Mouse (Mus musculus): ENCODE measurements around the gene Gpr146. TPM values are rescaled to one million over a fixed set of nuclear protein-coding genes. Genes with fewer than 3 reads are reported as not detected.
A peak's percentile ranks its signal among the peaks of the same experiment; 100 is the strongest.

The Gpr146 gene
- polyA plus RNA-seq, 1 experiment from 2014 or later = 4.0 TPM

- Histone ChIP-seq H3K4me3 (ENCODE audit: low read length) (no peak overlapping the region), H3K27ac (ENCODE audit: low read depth, low read length) (no peak overlapping the region), H3K9ac (ENCODE audit: low read depth, low read length) (no peak overlapping the region), H3K4me1 (ENCODE audit: control insufficient read depth, insufficient read depth, low read depth, low read length) (peaks cover 27% of the 10 kb centered on the region), H3K9me3 (ENCODE audit: control insufficient read depth, low read length) (no peaks in the 10 kb centered on the region), H3K4me2 (ENCODE audit: low read length) (no peak overlapping the region), H3K27me3 (replicated peaks; ENCODE audit: control insufficient read depth, insufficient read depth, low read length) (no peaks in the 10 kb centered on the region), H3K36me3 (ENCODE audit: control insufficient read depth, insufficient read depth, low read length) (no peaks in the 10 kb centered on the region)
- ATAC-seq = no peak
- 90% methylated on average over 9 of the region's 9 CpGs for WGBS
Observed at GRCm38 (mm10) chr5:139427001-139427400, 49.5 kb downstream of the Gpr146 start.

DNA sequence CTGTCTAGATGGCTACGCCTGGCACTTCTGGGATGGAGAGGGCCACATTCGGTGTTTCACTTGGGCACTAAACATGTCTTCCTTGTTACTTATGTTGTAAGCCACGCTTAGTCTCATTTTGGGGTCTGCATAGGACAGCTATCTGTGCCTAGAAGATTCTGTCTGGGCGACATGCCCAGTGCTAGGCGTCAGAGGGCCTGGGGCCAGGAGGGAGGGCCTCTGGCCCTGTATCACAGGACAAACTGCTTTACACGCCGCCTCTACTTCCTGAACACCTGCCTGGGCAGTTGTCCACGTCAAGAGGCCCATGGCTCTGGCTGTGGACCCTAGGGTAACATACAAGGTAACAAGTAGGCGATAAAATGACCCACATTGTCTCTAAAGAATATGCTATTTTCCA, 50.5 kb downstream of the Gpr146 start:
- H3K9me3 ChIP-seq (ENCODE audit: control insufficient read depth, low read length) = no peaks in the 10 kb centered on the region
- H3K36me3 ChIP-seq (ENCODE audit: control insufficient read depth, insufficient read depth, low read length) = no peaks in the 10 kb centered on the region
- H3K4me3 ChIP-seq (ENCODE audit: low read length) = no peak overlapping the region
- H3K4me2 ChIP-seq (ENCODE audit: low read length) = no peak overlapping the region
- 72% methylated on average over 9 of the region's 9 CpGs for WGBS
- no peak overlapping the region for H3K9ac ChIP-seq (ENCODE audit: low read depth, low read length)
- ATAC-seq = no peak
- H3K27ac ChIP-seq (ENCODE audit: low read depth, low read length) = no peak overlapping the region
- H3K27me3 ChIP-seq (replicated peaks; ENCODE audit: control insufficient read depth, insufficient read depth, low read length) = no peaks in the 10 kb centered on the region
- peaks cover 28% of the 10 kb centered on the region for H3K4me1 ChIP-seq (ENCODE audit: control insufficient read depth, insufficient read depth, low read depth, low read length)

- H3K27me3 ChIP-seq (replicated peaks; ENCODE audit: control insufficient read depth, insufficient read depth, low read length) = no peaks in the 10 kb centered on the region
- H3K4me2 ChIP-seq (ENCODE audit: low read length) = no peak overlapping the region
- 0 out of 2 replicates have a peak overlapping the region, but pooled peaks have one; percentile 17 for H3K9ac ChIP-seq (ENCODE audit: low read depth, low read length)
- no peaks in the 10 kb centered on the region for H3K9me3 ChIP-seq (ENCODE audit: control insufficient read depth, low read length)
- H3K36me3 ChIP-seq (ENCODE audit: control insufficient read depth, insufficient read depth, low read length) = no peaks in the 10 kb centered on the region
- ATAC-seq = peak; percentile 26; the same call in 1 of the 2 replicates
- WGBS = 27% methylated on average over 9 of the region's 12 CpGs
- peaks cover 31% of the 10 kb centered on the region for H3K4me1 ChIP-seq (ENCODE audit: control insufficient read depth, insufficient read depth, low read depth, low read length)
- no peak overlapping the region for H3K4me3 ChIP-seq (ENCODE audit: low read length)
- peak overlapping the region; percentile 48; the same call in 1 of the 2 replicates for H3K27ac ChIP-seq (ENCODE audit: low read depth, low read length)
Observed at GRCm38 (mm10) chr5:139429818-139430341, 52.4 kb downstream of the Gpr146 start.

DNA sequence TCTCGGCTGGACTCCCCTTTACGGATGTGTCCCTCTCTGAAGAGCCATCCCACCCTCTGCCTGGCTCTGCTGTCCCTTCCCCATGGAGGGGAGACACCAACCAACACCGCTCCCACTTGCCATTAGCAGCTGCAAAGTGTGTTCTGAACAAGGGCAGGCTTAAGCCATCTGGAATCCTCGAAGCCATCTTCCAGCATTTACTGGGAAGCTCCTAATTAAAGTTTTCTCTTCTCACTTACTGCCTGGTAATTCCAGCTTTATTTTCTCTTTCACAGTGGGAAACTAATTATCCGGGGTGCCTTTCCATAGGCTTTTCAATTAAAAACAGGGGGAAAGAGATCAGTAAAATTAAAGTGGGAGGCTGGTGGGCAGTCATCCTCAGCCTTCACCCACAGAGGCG, 54.8 kb downstream of the Gpr146 start:
- no peak for ATAC-seq
- Histone ChIP-seq H3K9ac (ENCODE audit: low read depth, low read length) (no peak overlapping the region), H3K9me3 (ENCODE audit: control insufficient read depth, low read length) (no peaks in the 10 kb centered on the region), H3K4me1 (ENCODE audit: control insufficient read depth, insufficient read depth, low read depth, low read length) (peaks cover 42% of the 10 kb centered on the region), H3K36me3 (ENCODE audit: control insufficient read depth, insufficient read depth, low read length) (no peaks in the 10 kb centered on the region), H3K4me3 (ENCODE audit: low read length) (no peak overlapping the region), H3K27ac (ENCODE audit: low read depth, low read length) (peak overlapping the region; percentile 49), H3K4me2 (ENCODE audit: low read length) (no peak overlapping the region), H3K27me3 (replicated peaks; ENCODE audit: control insufficient read depth, insufficient read depth, low read length) (no peaks in the 10 kb centered on the region)
- WGBS = 53% methylated on average over 5 of the region's 6 CpGs

DNA sequence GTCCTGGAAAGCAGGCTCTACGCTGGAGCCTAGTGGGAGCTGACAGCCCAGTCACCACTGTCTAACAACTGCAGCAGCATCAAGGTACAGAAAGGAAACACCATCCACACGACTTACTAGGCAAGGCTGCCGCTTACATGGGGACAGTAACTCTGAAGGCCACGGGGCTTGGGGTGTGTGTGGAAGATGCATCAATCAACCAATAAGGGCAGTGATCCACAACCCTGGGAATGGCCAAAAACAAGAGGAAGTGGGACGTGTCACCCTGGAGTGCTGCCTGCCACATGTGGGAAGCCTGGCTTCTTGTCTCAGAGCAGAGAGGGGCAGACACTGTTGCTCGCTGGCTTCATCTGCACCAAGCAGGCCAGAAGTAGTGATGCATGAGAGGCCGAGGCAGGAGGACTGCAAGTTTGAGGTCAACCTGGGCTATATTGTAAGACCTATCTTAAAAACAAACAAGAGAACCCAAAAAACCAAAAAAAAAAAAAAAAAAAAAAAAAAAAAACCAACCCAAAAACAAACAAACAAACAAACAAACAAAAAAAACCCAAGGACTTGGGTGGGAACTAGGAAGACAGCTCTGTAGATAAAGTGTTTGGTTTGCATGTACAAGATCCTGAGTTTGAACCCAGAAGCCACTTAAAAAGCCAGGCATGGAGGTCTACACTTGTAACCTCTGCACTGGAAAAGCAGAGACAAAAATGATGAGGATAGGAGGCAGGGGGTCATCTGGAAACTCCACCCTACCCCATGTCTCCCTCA, 55.4 kb downstream of the Gpr146 start:
- no peaks in the 10 kb centered on the region for H3K27me3 ChIP-seq (replicated peaks; ENCODE audit: control insufficient read depth, insufficient read depth, low read length)
- no peak overlapping the region for H3K27ac ChIP-seq (ENCODE audit: low read depth, low read length)
- no peak overlapping the region for H3K4me3 ChIP-seq (ENCODE audit: low read length)
- 57% methylated on average over 7 of the region's 7 CpGs for WGBS
- H3K9me3 ChIP-seq (ENCODE audit: control insufficient read depth, low read length) = no peaks in the 10 kb centered on the region
- no peak overlapping the region for H3K9ac ChIP-seq (ENCODE audit: low read depth, low read length)
- peaks cover 41% of the 10 kb centered on the region for H3K4me1 ChIP-seq (ENCODE audit: control insufficient read depth, insufficient read depth, low read depth, low read length)
- no peak for ATAC-seq
- no peak overlapping the region for H3K4me2 ChIP-seq (ENCODE audit: low read length)
- no peaks in the 10 kb centered on the region for H3K36me3 ChIP-seq (ENCODE audit: control insufficient read depth, insufficient read depth, low read length)

- H3K9me3 ChIP-seq (ENCODE audit: control insufficient read depth, low read length) = no peaks in the 10 kb centered on the region
- H3K4me1 ChIP-seq (ENCODE audit: control insufficient read depth, insufficient read depth, low read depth, low read length) = peaks cover 42% of the 10 kb centered on the region
- no peak overlapping the region for H3K4me3 ChIP-seq (ENCODE audit: low read length)
- WGBS = 80% methylated on average over 9 of the region's 9 CpGs
- H3K27me3 ChIP-seq (replicated peaks; ENCODE audit: control insufficient read depth, insufficient read depth, low read length) = no peaks in the 10 kb centered on the region
- H3K4me2 ChIP-seq (ENCODE audit: low read length) = no peak overlapping the region
- H3K36me3 ChIP-seq (ENCODE audit: control insufficient read depth, insufficient read depth, low read length) = no peaks in the 10 kb centered on the region
- H3K9ac ChIP-seq (ENCODE audit: low read depth, low read length) = no peak overlapping the region
- no peak for ATAC-seq
- no peak overlapping the region for H3K27ac ChIP-seq (ENCODE audit: low read depth, low read length)
Observed at GRCm38 (mm10) chr5:139433842-139434568, 56.5 kb downstream of the Gpr146 start.

- Histone ChIP-seq H3K27me3 (replicated peaks; ENCODE audit: control insufficient read depth, insufficient read depth, low read length) (no peaks in the 10 kb centered on the region), H3K4me1 (ENCODE audit: control insufficient read depth, insufficient read depth, low read depth, low read length) (peaks cover 36% of the 10 kb centered on the region)
- peak; percentile 77 for ATAC-seq
Observed at GRCm38 (mm10) chr5:139434940-139435339, 57.4 kb downstream of the Gpr146 start.

GRCm38 (mm10) chr5:139437769-139438168, 60.3 kb downstream of the Gpr146 start:
- Histone ChIP-seq H3K27ac (ENCODE audit: low read depth, low read length) (no peak overlapping the region), H3K4me3 (ENCODE audit: low read length) (no peak overlapping the region), H3K4me1 (ENCODE audit: control insufficient read depth, insufficient read depth, low read depth, low read length) (peaks cover 35% of the 10 kb centered on the region), H3K9ac (ENCODE audit: low read depth, low read length) (no peak overlapping the region), H3K9me3 (ENCODE audit: control insufficient read depth, low read length) (no peaks in the 10 kb centered on the region), H3K27me3 (replicated peaks; ENCODE audit: control insufficient read depth, insufficient read depth, low read length) (no peaks in the 10 kb centered on the region), H3K36me3 (ENCODE audit: control insufficient read depth, insufficient read depth, low read length) (no peaks in the 10 kb centered on the region), H3K4me2 (ENCODE audit: low read length) (no peak overlapping the region)
- no peak for ATAC-seq
- 94% methylated on average over 4 of the region's 4 CpGs for WGBS

More at GRCm38 (mm10) chr5:139434940-139435339, 57.4 kb downstream of the Gpr146 start:
- WGBS = 12% methylated on average over 8 of the region's 8 CpGs
- no peaks in the 10 kb centered on the region for H3K36me3 ChIP-seq (ENCODE audit: control insufficient read depth, insufficient read depth, low read length)
- peak overlapping the region; percentile 13; the same call in 1 of the 2 replicates for H3K4me2 ChIP-seq (ENCODE audit: low read length)
- H3K27ac ChIP-seq (ENCODE audit: low read depth, low read length) = peak overlapping the region; percentile 46; the same call in 1 of the 2 replicates
- H3K9me3 ChIP-seq (ENCODE audit: control insufficient read depth, low read length) = no peaks in the 10 kb centered on the region
- H3K9ac ChIP-seq (ENCODE audit: low read depth, low read length) = no peak overlapping the region
- no peak overlapping the region for H3K4me3 ChIP-seq (ENCODE audit: low read length)

- H3K36me3 ChIP-seq (ENCODE audit: control insufficient read depth, insufficient read depth, low read length) = no peaks in the 10 kb centered on the region
- no peak overlapping the region for H3K4me2 ChIP-seq (ENCODE audit: low read length)
- no peaks in the 10 kb centered on the region for H3K27me3 ChIP-seq (replicated peaks; ENCODE audit: control insufficient read depth, insufficient read depth, low read length)
- WGBS = 48% methylated on average over 12 of the region's 12 CpGs
- no peak overlapping the region for H3K4me3 ChIP-seq (ENCODE audit: low read length)
- H3K4me1 ChIP-seq (ENCODE audit: control insufficient read depth, insufficient read depth, low read depth, low read length) = peaks cover 34% of the 10 kb centered on the region
- no peaks in the 10 kb centered on the region for H3K9me3 ChIP-seq (ENCODE audit: control insufficient read depth, low read length)
- H3K27ac ChIP-seq (ENCODE audit: low read depth, low read length) = no peak overlapping the region
- no peak overlapping the region for H3K9ac ChIP-seq (ENCODE audit: low read depth, low read length)
- ATAC-seq = no peak
Observed at GRCm38 (mm10) chr5:139438440-139438839, 60.9 kb downstream of the Gpr146 start.
